Mouse (Mus musculus): ENCODE measurements at regions not wholly inside any gene's neighbourhood (a gene's known extent, or its start where the extent isn't known, plus 50 kb on each side); places are given as distances from the start of the nearest gene placed in this dataset.
A peak's percentile ranks its signal among the peaks of the same experiment; 100 is the strongest.

GRCm38 (mm10) chr10:100868360-100868916 is 278.2 kb downstream of the 1700017N19Rik start:
- ATAC-seq: no peak
- WGBS: 53% methylated on average over 3 of the region's 3 CpGs
- Histone ChIP-seq H3K4me1 (ENCODE audit: insufficient read depth, low read length) (no peaks in the 10 kb centered on the region), H3K4me3 (ENCODE audit: low read length) (no peak overlapping the region), H3K9ac (replicated peaks; ENCODE audit: low read length) (no peak overlapping the region), H3K4me2 (ENCODE audit: low read depth, low read length) (no peak overlapping the region), H3K36me3 (ENCODE audit: insufficient read depth, low read length) (no peaks in the 10 kb centered on the region), H3K27me3 (ENCODE audit: insufficient read depth, low read length) (no peaks in the 10 kb centered on the region), H3K9me3 (ENCODE audit: low read length) (no peaks in the 10 kb centered on the region), H3K27ac (no peak overlapping the region)
- no peak for DNase-seq (ENCODE audit: low spot score)
- TF ChIP-seq CTCF (IDR thresholded peaks at IDR 0.05; ENCODE audit: low read depth): 0 out of 2 replicates have a peak, but pooled peaks have one; percentile 14

- DNase-seq (ENCODE audit: low spot score) (no peak), ATAC-seq (no peak)
- H3K4me1 ChIP-seq (ENCODE audit: insufficient read depth, low read length): no peaks in the 10 kb centered on the region
- H3K36me3 ChIP-seq (ENCODE audit: insufficient read depth, low read length): no peaks in the 10 kb centered on the region
- H3K27ac ChIP-seq: no peak overlapping the region
- no peak overlapping the region for H3K4me3 ChIP-seq (ENCODE audit: low read length)
- H3K27me3 ChIP-seq (ENCODE audit: insufficient read depth, low read length): no peaks in the 10 kb centered on the region
- TF ChIP-seq CTCF (IDR thresholded peaks at IDR 0.05; ENCODE audit: low read depth): no peak
- WGBS: 75% methylated on average over 2 of the region's 2 CpGs
- H3K9ac ChIP-seq (replicated peaks; ENCODE audit: low read length): no peak overlapping the region
- H3K4me2 ChIP-seq (ENCODE audit: low read depth, low read length): no peak overlapping the region
- H3K9me3 ChIP-seq (ENCODE audit: low read length): no peaks in the 10 kb centered on the region
These were observed 292.3 kb downstream of the 1700017N19Rik start for GRCm38 (mm10) chr10:100882584-100882983.

GRCm38 (mm10) chr10:100922976-100923375 is 332.7 kb downstream of the 1700017N19Rik start:
- DNase-seq (ENCODE audit: low spot score): no peak
- H3K36me3 ChIP-seq (ENCODE audit: insufficient read depth, low read length): no peaks in the 10 kb centered on the region
- H3K27ac ChIP-seq: no peak overlapping the region
- H3K4me2 ChIP-seq (ENCODE audit: low read depth, low read length): no peak overlapping the region
- H3K4me3 ChIP-seq (ENCODE audit: low read length): no peak overlapping the region
- no peaks in the 10 kb centered on the region for H3K9me3 ChIP-seq (ENCODE audit: low read length)
- no peak overlapping the region for H3K9ac ChIP-seq (replicated peaks; ENCODE audit: low read length)
- H3K4me1 ChIP-seq (ENCODE audit: insufficient read depth, low read length): no peaks in the 10 kb centered on the region
- 75% methylated on average over 2 of the region's 2 CpGs for WGBS
- no peak for ATAC-seq
- TF ChIP-seq CTCF (IDR thresholded peaks at IDR 0.05; ENCODE audit: low read depth): no peak
- no peaks in the 10 kb centered on the region for H3K27me3 ChIP-seq (ENCODE audit: insufficient read depth, low read length)

GRCm38 (mm10) chr10:100927086-100927485 is 336.8 kb downstream of the 1700017N19Rik start:
- DNase-seq (ENCODE audit: low spot score): peak; percentile 8

GRCm38 (mm10) chr10:100931739-100932138 is 341.5 kb downstream of the 1700017N19Rik start:
- TF ChIP-seq CTCF (IDR thresholded peaks at IDR 0.05; ENCODE audit: low read depth): no peak
- no peaks in the 10 kb centered on the region for H3K4me1 ChIP-seq (ENCODE audit: insufficient read depth, low read length)
- no peak overlapping the region for H3K27ac ChIP-seq
- no peaks in the 10 kb centered on the region for H3K9me3 ChIP-seq (ENCODE audit: low read length)
- no peak overlapping the region for H3K4me3 ChIP-seq (ENCODE audit: low read length)
- DNase-seq (ENCODE audit: low spot score) (no peak), ATAC-seq (no peak)
- H3K36me3 ChIP-seq (ENCODE audit: insufficient read depth, low read length): no peaks in the 10 kb centered on the region
- H3K4me2 ChIP-seq (ENCODE audit: low read depth, low read length): no peak overlapping the region
- H3K27me3 ChIP-seq (ENCODE audit: insufficient read depth, low read length): no peaks in the 10 kb centered on the region
- H3K9ac ChIP-seq (replicated peaks; ENCODE audit: low read length): no peak overlapping the region
- WGBS: 87% methylated on average over 1 of the region's 1 CpGs

More at GRCm38 (mm10) chr10:100927086-100927485, 336.8 kb downstream of the 1700017N19Rik start:
- Histone ChIP-seq H3K4me3 (ENCODE audit: low read length) (no peak overlapping the region), H3K4me2 (ENCODE audit: low read depth, low read length) (no peak overlapping the region), H3K9me3 (ENCODE audit: low read length) (no peaks in the 10 kb centered on the region), H3K36me3 (ENCODE audit: insufficient read depth, low read length) (no peaks in the 10 kb centered on the region), H3K4me1 (ENCODE audit: insufficient read depth, low read length) (no peaks in the 10 kb centered on the region), H3K9ac (replicated peaks; ENCODE audit: low read length) (no peak overlapping the region), H3K27me3 (ENCODE audit: insufficient read depth, low read length) (no peaks in the 10 kb centered on the region), H3K27ac (no peak overlapping the region)
- TF ChIP-seq CTCF (IDR thresholded peaks at IDR 0.05; ENCODE audit: low read depth): no peak
- 54% methylated on average over 3 of the region's 3 CpGs for WGBS
- no peak for ATAC-seq

- ATAC-seq (no peak), DNase-seq (ENCODE audit: low spot score) (no peak)
- H3K9ac ChIP-seq (replicated peaks; ENCODE audit: low read length): no peak overlapping the region
- no peak for TF ChIP-seq CTCF (IDR thresholded peaks at IDR 0.05; ENCODE audit: low read depth)
- no peaks in the 10 kb centered on the region for H3K9me3 ChIP-seq (ENCODE audit: low read length)
- H3K27me3 ChIP-seq (ENCODE audit: insufficient read depth, low read length): no peaks in the 10 kb centered on the region
- no peaks in the 10 kb centered on the region for H3K4me1 ChIP-seq (ENCODE audit: insufficient read depth, low read length)
- H3K27ac ChIP-seq: no peak overlapping the region
- no peak overlapping the region for H3K4me2 ChIP-seq (ENCODE audit: low read depth, low read length)
- H3K4me3 ChIP-seq (ENCODE audit: low read length): no peak overlapping the region
- H3K36me3 ChIP-seq (ENCODE audit: insufficient read depth, low read length): no peaks in the 10 kb centered on the region
- WGBS: 90% methylated on average over 9 of the region's 9 CpGs
These were observed 368.1 kb downstream of the 1700017N19Rik start for GRCm38 (mm10) chr10:100958371-100958770.

GRCm38 (mm10) chr10:101003469-101003868 is 413.2 kb downstream of the 1700017N19Rik start:
- ATAC-seq (no peak), DNase-seq (ENCODE audit: low spot score) (no peak)
- TF ChIP-seq CTCF (IDR thresholded peaks at IDR 0.05; ENCODE audit: low read depth): no peak
- Histone ChIP-seq H3K36me3 (ENCODE audit: insufficient read depth, low read length) (no peaks in the 10 kb centered on the region), H3K27ac (no peak overlapping the region), H3K4me1 (ENCODE audit: insufficient read depth, low read length) (no peaks in the 10 kb centered on the region), H3K27me3 (ENCODE audit: insufficient read depth, low read length) (no peaks in the 10 kb centered on the region), H3K9me3 (ENCODE audit: low read length) (no peaks in the 10 kb centered on the region), H3K9ac (replicated peaks; ENCODE audit: low read length) (no peak overlapping the region), H3K4me3 (ENCODE audit: low read length) (no peak overlapping the region), H3K4me2 (ENCODE audit: low read depth, low read length) (no peak overlapping the region)
- 63% methylated on average over 2 of the region's 2 CpGs for WGBS

Measured in hindbrain, postnatal 0 days (tissue).